Mouse (Mus musculus): ENCODE results near the gene Zfp644.
"Not testable (repeated sequence)": the region's sequence is repeated elsewhere in the genome, so short reads cannot be mapped to it uniquely, and the experiment has no call there.

Zfp644 gene

GRCm38 (mm10) chr5:106696396-106697337 is at the start of gene Zfp644:
TSS of gene Zfp644 (minus strand) at chr5:106697287.
- DNase-seq (ENCODE audit: extremely low read depth, low read depth), result peak; percentile 79

- DNase-seq (ENCODE audit: extremely low read depth, low read depth), result no peak
These were observed 42.6 kb upstream of the Zfp644 start for GRCm38 (mm10) chr5:106739716-106740115.

GRCm38 (mm10) chr5:106723487-106723886 is 26.4 kb upstream of the Zfp644 start:
- DNase-seq (ENCODE audit: extremely low read depth, low read depth), result no peak

DNA sequence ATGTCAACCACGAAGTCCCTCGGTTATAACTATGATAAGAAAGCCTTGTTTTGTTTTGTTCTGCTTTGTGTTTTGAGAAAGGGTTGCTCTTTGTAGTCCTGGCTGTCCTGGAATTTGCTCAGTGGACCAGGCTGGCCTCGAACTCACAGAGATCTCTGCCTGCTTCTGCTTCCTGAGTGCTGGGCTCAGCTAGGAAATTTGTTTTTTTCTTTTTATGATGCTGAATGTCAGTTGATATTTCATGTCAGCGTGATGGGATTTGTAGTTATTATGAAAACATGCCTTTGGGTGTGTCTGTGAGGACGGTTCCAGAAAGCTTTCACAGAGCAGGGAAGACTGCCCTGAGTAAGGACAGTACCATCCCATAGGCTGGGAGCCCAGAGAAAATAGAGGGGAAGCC is 25.7 kb upstream of the Zfp644 start:
- DNase-seq (ENCODE audit: extremely low read depth, low read depth), result no peak

DNA sequence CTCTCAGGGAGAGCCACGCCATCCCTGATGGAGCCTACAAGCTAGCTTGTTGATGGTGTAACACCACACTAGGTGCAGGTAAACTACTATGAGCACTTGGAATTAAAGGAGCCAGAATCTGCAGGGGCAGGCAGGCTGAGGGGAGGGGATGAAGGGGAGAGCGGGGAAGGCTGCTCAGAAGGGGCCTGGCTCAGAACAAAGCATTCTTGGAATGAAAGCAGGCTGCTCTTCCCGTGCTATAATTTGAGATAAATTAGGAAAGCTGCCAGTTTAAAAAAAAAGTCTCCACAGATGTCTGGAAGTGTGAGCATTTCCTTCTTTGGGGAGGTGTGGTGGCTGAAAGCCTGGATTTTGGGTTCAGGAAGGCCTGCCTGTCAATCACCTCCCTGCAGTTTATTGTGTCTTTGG is 14.8 kb upstream of the Zfp644 start:
- DNase-seq (ENCODE audit: extremely low read depth, low read depth), result no peak

- no peak for DNase-seq (ENCODE audit: extremely low read depth, low read depth)
These were observed 14.2 kb upstream of the Zfp644 start for GRCm38 (mm10) chr5:106711220-106711726.

DNA sequence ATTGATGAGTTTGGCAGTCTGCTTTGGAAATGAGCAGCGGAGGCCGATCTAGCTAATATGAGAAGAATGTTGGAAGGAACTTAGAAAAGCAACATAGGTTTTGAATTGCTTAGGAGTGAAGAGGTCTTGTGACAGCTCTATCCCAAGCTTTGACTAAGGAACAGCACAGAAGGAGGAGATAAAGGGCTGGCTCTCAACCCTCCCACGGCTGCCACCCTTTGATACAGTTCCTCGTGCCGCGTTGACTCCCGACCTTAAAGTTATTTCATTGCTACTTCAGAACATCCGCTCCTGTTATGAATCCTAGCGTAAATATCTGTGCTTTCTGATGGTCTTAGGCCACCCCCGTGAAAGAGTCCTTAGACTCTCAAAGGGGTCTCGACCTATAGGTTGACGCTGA is 13.5 kb upstream of the Zfp644 start:
- DNase-seq (ENCODE audit: extremely low read depth, low read depth), result peak; percentile 42

- DNase-seq (ENCODE audit: extremely low read depth, low read depth), result peak; percentile 32
These were observed 13.0 kb upstream of the Zfp644 start for GRCm38 (mm10) chr5:106710085-106710409.

DNA sequence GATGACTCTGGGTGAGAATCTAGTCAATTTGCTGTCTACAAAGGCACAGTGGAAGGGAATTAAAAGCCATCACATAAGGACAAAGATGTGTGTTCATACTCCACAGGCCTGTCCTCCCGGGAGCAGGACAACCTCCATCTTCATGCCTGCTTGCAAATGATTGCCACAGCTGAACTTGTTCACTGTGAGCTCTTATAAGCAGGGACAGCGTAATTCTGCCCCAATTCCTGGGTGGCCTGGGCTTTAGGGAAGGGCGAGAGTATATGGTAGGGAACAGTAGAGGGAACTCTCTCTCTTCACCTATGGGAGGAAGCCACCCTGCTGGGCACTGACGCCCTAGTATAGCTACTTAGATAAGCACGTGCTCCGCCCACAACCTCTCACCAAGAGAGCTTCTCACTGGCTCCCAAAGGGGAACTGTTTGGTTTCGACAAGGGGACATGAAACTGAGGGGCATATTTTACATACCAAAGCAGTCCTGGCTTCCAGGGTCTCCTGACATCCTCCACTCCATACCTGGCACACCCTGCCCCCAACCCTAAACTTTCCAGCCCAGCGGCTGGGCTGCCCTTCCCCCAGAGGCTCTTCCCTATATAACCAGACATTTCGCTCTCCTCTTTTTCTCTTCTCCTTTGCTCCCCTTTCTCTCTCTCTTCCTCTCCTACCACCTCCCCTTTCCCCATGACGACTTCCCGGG is 12.4 kb upstream of the Zfp644 start:
- peak; percentile 91 for DNase-seq (ENCODE audit: extremely low read depth, low read depth)

- no peak for DNase-seq (ENCODE audit: extremely low read depth, low read depth)
These were observed 9.3 kb upstream of the Zfp644 start for GRCm38 (mm10) chr5:106706363-106706762.

- DNase-seq (ENCODE audit: extremely low read depth, low read depth), result peak; percentile 84
These were observed 8.1 kb upstream of the Zfp644 start for GRCm38 (mm10) chr5:106705162-106705561.

DNA sequence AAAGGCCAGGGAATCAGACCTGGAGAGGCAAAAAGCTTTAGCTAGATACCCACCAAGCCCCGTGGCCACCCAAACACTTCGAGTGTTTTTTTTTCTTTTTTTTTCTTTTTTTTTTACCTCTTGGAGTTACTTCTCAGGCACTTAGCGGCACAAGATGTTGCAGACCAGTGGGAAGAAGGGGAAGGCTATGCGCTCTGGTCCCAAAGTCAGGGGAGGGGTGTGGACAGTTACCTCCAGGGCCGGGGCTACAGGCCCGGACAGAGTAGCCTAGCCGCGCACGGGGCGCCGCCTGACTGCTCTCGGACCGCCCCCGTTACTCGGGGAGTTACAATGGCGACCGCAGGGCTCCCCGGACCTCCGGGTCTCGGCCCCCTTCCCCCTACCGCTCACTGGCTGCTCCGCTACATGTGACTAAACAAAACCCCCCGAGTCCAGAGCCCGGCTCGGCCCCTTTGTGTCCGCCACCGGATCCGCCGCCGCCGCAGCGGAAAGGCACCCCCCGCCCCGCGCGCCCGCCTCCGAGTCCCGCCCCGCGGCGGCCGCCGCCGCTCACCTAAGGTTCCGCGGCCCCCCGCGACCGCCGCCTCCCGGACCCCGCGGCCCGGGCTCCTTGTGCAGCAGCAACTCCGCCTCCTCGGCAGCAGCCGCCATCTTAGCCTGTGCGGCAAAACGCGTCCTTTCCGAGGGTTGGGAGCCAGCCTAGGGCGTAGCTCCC is 1.2 kb downstream of the Zfp644 start:
- no peak for DNase-seq (ENCODE audit: extremely low read depth, low read depth)

GRCm38 (mm10) chr5:106695141-106695540 is 1.9 kb downstream of the Zfp644 start:
- no peak for DNase-seq (ENCODE audit: extremely low read depth, low read depth)

DNA sequence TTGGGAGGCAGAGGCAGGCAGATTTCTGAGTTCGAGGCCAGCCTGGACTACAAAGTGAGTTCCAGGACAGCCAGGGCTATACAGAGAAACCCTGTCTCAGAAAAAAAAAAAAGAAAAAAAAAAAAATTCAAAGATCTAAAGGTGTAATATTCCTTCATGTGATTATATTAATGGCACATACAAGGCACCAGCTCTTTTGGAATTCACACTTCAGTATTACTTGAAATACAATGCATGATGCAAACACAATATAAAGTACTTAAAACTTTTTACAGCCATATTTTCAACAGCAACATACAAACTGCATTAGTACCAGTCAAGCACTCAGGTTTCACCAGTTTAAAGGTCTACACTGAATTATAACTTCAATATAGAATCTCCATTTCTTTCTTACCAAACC is 2.4 kb downstream of the Zfp644 start:
- DNase-seq (ENCODE audit: extremely low read depth, low read depth), result no peak

GRCm38 (mm10) chr5:106693034-106693433 is 4.1 kb downstream of the Zfp644 start:
- DNase-seq (ENCODE audit: extremely low read depth, low read depth), result no peak

- peak; percentile 29 for DNase-seq (ENCODE audit: extremely low read depth, low read depth)
These were observed 16.2 kb downstream of the Zfp644 start for GRCm38 (mm10) chr5:106680636-106681458.

GRCm38 (mm10) chr5:106679659-106680058 is 17.4 kb downstream of the Zfp644 start:
- DNase-seq (ENCODE audit: extremely low read depth, low read depth), result no peak

DNA sequence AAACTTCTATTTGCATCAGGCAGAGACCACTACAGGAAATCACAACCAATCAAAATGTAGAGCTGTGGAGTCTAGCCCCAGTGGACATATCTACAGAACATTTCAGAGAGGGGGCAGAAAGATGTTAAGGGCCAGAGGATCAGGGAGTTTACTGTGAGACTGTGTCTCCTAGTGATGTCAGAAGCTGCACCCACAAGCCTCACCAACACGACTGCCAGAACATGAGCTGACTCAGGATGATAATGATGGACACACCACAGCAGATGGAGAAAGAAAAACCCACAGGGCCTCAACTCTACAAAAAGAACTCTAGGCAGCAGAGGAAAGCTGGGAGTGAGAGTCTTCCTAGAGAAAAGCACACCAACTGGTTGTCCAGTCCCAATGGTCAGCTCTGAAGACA is 18.3 kb downstream of the Zfp644 start:
- DNase-seq (ENCODE audit: extremely low read depth, low read depth), result not testable (repeated sequence)

DNA sequence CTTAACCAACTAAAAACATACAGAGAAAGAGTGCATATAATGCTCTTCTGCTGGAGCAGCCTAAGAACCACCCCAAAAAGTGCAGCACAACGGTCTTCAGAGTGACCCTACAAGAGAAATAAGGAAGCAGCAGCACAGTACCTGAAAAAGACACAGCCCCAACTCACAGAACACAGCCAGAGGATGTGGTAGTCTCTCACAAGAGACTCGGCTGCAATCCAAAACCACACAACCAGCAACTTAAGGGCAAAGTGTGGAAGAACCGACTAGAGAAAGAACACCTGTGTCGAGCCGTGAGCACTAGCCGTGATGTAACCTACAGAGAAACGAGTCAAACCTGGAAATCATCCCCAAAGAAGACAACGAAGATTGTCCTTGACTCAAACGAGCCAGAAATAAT is 20.3 kb downstream of the Zfp644 start:
- DNase-seq (ENCODE audit: extremely low read depth, low read depth), result no peak

GRCm38 (mm10) chr5:106672597-106672996 is 24.5 kb downstream of the Zfp644 start:
- no peak for DNase-seq (ENCODE audit: extremely low read depth, low read depth)

GRCm38 (mm10) chr5:106671893-106672292 is 25.2 kb downstream of the Zfp644 start:
- no peak for DNase-seq (ENCODE audit: extremely low read depth, low read depth)
